Mouse (Mus musculus) monocyte, adult 59 days (primary cell): ENCODE data around the gene Fuk. TPM values are rescaled to one million over a fixed set of nuclear protein-coding genes. Genes with fewer than 3 reads are reported as not detected.

Experiments
- total RNA-seq, 2 experiments: library from RNA; stranded (reverse); gene quantifications; one replicate each; pipeline ENCODE4 v1.2.4; 2023

The Fuk gene
- 1 to 10 TPM; 6.4 to 7.0 TPM for total RNA-seq

GRCm38 (mm10) chr8:110901839-110902578 is at the start of gene Fuk:
Fuk (minus strand) TSS chr8:110902488.

GRCm38 (mm10) chr8:110919341-110920031 is 17.2 kb upstream of the Fuk start, which contains the start of gene St3gal2:
St3gal2 (plus strand) TSS chr8:110919922.

GRCm38 (mm10) chr8:110846405-110847170 is 55.7 kb downstream of the Fuk start, which contains the start of the genes Cog4 and Sf3b3:
Cog4 (plus strand) TSS chr8:110846600.
Sf3b3 (minus strand) TSS chr8:110846787.

Other genes with a start within 250 kb of the Fuk start
- gene Mtss1l, start 181.0 kb downstream of the Fuk start, total RNA-seq, result 1 to 10 TPM; 2.6 to 3.4 TPM
- not detected for gene Il34, start 96.6 kb downstream of the Fuk start, total RNA-seq
- 10 to 100 TPM; 37.8 to 55.2 TPM for gene Cog4, start 55.9 kb downstream of the Fuk start, total RNA-seq
- gene Sf3b3, start 55.7 kb downstream of the Fuk start, total RNA-seq, result 10 to 100 TPM; 79.1 to 85.2 TPM
- 10 to 100 TPM; 31.1 to 34.4 TPM for gene St3gal2, start 17.4 kb upstream of the Fuk start, total RNA-seq
- gene Ddx19a, start 95.3 kb upstream of the Fuk start, total RNA-seq, result 10 to 100 TPM; 45.1 to 45.9 TPM
- 1 to 10 TPM; 8.2 to 8.6 TPM for gene Ddx19b, start 129.3 kb upstream of the Fuk start, total RNA-seq
- 10 to 100 TPM; 20.8 to 23.0 TPM for gene Aars, start 130.7 kb upstream of the Fuk start, total RNA-seq
- gene Exosc6, start 153.9 kb upstream of the Fuk start, total RNA-seq, result 1 to 10 TPM; 2.7 to 3.9 TPM
- not detected for gene Clec18a, start 189.9 kb upstream of the Fuk start, total RNA-seq
- 10 to 100 TPM; 18.9 to 20.1 TPM for gene Pdpr, start 192.1 kb upstream of the Fuk start, total RNA-seq